Mouse (Mus musculus) megakaryocyte-erythroid progenitor cell, adult 5-6 weeks (primary cell): Measurements from ENCODE around the gene Snrnp35. TPM values are rescaled to one million over a fixed set of nuclear protein-coding genes. Genes with fewer than 3 reads are reported as not detected.

Experiments
- ATAC-seq: replicated peaks from 2 replicates; pipeline ENCODE4 v1.8.0; 2016; ENCODE audit warnings: mild to moderate bottlenecking, inconsistent platforms; ENCODE audit not compliant: severe bottlenecking, poor library complexity, low FRiP score, low TSS enrichment
- total RNA-seq, 2 experiments: library from RNA; stranded (forward) in 1 of 2; stranded (reverse) in 1 of 2; fragments of 200-1000, 215-1000 nt in 1 of 2; fragments of >200 nt in 1 of 2; fragmentation: Nextera tagmentation in 1 of 2; gene quantifications; 2 replicates each; pipeline ENCODE4 v1.2.3; 2014 to 2017

Snrnp35 gene
- total RNA-seq (2014; fragmentation: Nextera tagmentation): 6.1 and 9.4 TPM in 2 replicates
- 3.2 and 11.1 TPM in 2 replicates for total RNA-seq (2017)

- peak; percentile 74 for ATAC-seq
These were observed at the start of gene Snrnp35 for GRCm38 (mm10) chr5:124482966-124483654. Gene Snrnp35 (plus strand): TSS chr5:124483134.

DNA sequence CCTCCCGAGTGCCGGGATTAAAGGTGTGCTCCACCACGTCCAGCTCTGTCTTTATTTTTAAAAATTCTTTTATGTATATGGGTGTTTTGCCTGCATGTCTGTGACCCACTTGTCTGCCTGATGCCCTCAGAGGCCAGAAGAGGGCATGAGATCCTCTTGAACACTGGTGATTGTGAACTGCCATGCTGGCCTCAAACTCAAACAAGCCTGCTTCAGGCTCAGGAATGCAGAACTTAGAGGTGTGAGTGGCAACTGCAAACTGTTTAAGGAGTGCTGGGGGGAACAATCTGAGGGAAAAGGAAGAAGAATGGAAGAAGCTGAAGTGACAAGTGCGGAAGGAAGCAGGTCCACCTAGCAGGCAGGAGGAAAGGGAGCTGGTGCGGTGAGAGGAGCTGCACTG, 44.7 kb upstream of the Snrnp35 start:
- ATAC-seq: peak; percentile 43; the same call in 1 of the 2 replicates

DNA sequence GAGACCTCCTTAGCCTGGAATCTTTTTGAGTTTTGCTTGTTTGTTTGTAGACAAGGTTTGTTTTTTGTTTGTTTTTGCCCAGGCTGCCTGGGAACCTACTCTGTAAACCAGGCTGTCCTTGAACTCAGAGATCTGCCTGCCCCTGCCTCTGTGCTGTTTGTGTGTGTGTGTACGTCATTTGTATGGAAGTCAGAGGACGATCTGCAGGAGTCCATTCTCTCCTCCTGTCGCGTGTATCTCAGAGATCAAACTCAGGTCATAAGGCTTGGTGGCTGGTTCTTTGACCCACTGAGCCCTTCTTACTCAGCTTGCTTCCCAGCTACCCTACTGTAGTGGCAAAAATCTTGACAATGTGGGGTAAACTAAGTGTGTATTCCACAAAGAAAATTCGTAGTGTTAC, 44.2 kb upstream of the Snrnp35 start:
- no peak for ATAC-seq

DNA sequence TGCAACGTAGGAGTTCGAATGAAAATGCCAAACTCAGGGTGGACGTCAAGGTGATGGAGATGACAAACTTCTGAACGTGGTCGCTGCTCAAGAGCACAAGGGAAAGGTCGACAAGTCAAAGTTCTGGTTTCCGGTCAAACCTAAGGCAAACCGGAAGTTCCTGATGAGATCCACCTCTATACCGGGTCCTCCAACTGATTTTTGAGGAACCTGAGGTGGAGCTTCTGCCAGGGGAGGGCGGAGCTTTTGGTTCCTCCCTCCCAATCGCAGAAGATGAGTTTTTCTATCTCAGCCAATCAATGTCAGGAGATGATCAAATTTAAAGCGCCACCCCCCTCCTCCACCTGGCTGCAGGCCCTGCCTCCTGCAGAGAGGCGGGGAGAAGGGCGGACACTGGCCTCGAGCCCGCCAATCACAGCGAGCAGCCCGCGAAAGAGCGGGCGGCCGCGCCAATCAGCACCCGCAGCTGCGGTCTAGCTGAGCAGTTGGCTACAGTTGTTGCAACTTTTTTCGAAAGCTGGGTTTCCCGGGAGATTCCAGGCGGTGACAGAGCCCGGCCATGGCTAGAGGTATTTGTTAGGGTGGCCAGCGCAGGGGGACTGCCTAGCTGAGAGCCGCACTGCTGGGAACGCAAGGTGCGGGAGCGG, 43.4 kb upstream of the Snrnp35 start, which contains the start of gene Kmt5a:
TSS of gene Kmt5a (plus strand) at position 484 of the 647 bp plus-strand sequence.
- peak; percentile 93 for ATAC-seq

- peak; percentile 48 for ATAC-seq
These were observed 42.7 kb upstream of the Snrnp35 start for GRCm38 (mm10) chr5:124440094-124440701.

DNA sequence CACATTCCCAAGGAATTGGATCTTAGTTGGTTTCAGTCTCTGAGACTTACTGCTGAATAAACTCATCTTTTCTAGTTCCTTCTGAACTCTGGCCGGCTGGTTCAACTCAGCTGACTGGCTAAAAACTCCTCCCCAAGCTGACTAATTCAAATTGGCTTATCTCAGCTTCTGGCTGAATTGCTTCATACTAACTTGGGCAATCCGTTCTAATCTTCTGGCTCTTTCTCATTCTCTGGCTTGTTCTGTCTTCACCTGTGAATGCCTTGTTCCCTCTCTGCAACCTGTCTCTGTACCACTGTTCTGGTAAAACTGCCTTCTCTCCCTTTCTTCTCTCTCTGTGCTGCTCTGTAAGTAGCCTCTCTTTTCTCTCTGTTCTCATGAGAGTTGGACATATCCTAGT, 40.3 kb upstream of the Snrnp35 start:
- no peak for ATAC-seq

DNA sequence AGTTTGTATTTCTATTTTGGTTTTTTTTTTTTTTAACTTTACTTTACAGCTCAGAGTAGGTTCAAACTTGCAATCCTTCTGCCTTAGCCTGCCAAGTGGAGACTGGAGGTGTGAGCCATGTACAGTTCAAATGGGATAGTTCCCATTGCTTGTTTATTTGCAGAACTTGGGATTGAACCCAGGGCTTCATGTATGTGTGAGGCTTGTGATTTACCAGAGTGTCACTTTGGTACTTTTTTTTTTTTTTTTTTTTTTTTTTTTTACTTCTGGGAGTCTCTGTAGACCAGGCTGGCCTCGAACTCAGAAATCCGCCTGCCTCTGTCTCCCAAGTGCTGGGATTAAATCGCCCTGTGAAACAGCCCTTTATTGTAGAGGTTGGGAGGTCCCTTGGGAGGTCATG, 38.7 kb upstream of the Snrnp35 start:
- no peak for ATAC-seq

DNA sequence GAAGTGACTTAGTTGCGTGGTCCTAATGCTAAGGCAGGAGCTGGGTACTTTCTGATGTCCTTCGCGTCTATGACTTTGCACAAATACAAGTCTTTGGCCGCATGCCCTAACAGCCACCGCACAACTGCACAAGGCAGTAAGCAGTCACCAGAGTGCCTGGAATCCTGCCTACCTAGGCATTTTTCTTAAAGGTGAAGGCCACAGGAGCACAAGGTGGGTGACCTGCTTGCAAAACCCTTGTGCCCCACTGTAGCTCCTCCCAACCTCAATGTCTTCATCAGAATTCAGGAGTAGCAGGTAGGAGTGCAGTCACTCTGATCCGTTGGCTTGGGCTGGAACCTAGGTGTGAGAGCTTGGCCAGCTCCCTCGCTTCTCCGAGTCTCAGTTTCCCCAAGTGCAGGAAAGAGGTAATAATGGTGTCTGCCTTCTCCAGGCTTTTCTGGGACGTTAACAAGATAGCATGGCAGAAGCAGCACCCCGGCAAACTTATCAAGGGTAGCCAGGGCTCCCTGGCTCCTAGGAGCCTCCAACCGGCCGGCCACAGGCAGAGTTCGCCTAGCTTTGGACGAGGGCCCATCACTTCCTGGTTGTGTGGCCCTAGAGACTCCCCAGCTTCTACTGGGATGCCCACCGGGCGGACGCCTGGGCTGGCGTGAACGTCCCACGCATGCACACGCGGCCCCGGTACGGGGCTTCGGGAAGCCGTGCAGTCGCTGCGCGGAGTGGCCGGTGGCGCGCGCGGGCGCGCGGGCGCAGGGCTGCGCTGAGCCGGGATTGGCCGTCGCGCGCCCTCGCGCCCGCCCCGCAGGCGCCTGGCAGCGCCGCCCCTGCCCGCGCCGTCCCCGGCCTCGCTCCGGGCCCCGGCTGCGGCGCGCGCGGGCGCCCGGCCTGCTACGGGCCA, 38.0 kb upstream of the Snrnp35 start:
- ATAC-seq: peak; percentile 27

- no peak for ATAC-seq
These were observed 37.2 kb upstream of the Snrnp35 start for GRCm38 (mm10) chr5:124445621-124446293.

DNA sequence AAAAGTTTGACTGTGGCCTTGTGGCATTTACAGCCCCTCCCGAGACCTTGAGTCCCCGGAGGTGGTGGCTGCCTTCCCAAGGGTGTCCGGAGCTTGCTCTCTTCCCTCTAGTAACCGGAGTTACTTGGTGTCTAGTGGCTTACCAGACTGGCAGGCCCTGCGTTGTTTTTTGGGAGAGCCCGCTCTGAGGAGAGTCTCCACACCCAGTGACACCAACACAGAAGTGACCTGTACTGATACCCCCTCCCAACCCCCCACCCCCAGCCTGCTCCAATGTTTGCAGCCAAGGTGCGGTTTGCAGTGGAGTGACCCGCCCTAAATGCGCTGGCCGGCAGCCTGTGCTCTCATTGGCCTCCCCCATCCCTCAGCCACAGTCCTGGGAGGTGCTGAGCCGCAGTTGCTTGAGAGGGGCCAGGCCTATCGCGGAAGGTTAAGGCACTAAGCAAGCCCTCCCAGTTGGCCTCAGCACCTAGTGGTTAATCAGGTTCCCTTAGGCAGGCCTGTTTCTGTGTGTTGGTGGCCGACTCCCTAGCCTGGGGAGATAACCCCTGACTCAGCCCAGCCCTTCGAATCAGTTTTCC, 36.5 kb upstream of the Snrnp35 start:
- ATAC-seq: peak; percentile 89

DNA sequence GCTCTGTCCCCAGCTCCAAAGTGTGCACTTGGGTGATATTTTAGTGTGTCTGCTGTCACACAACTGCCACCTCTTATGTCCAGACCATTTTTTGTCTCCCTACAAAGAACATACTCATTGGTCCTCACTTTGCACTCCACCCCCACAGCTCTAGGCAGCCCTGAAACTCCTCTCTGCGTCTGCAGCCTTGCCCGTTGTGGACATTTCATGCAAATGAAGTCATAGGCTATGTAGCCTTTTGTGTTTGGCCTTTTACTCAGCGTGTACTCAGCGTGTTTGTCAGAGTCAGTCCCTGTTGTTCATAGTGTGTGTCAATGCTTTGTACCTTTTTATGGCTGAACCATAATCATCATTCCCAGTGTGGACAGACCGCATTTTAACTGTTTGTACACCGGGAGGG, 33.4 kb upstream of the Snrnp35 start:
- no peak for ATAC-seq

GRCm38 (mm10) chr5:124450051-124450450, 32.9 kb upstream of the Snrnp35 start:
- no peak for ATAC-seq

- no peak for ATAC-seq
These were observed 32.1 kb upstream of the Snrnp35 start for GRCm38 (mm10) chr5:124450641-124451340.

DNA sequence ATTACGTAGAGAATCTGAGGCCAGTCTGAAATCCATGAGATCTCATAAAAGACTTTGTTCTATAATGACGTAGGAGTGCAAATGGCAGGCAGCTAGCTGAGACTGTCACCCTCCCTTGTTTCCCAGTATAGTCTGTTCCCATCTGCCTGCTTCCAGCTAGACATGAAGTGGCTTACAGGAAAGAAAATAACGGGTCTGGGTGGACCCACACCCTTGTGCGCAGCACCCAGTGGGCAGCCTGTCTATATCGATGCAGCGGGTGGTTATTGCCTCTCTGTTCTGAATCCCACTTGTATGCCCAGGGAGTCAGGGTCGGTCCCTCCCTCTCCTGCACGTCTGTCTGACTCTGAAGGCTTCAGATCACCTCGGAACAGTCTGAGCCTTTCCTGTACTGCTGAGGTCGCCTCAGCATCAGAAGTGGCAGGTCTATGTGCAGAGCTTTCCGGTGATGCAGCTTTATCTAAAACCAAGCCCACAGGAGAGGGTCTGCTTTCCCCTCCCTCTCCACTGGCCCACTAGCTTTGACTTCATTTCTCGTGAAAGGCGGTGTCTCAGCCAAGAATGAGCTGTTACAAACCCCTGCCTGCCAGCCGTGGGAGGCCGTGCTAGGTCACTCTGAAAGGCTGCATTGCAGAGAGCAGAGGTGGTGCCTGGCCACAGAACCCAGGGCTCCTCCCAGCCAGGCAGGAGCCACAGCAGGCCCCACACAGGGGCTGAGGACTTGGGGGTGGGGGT, 30.3 kb upstream of the Snrnp35 start:
- no peak for ATAC-seq

DNA sequence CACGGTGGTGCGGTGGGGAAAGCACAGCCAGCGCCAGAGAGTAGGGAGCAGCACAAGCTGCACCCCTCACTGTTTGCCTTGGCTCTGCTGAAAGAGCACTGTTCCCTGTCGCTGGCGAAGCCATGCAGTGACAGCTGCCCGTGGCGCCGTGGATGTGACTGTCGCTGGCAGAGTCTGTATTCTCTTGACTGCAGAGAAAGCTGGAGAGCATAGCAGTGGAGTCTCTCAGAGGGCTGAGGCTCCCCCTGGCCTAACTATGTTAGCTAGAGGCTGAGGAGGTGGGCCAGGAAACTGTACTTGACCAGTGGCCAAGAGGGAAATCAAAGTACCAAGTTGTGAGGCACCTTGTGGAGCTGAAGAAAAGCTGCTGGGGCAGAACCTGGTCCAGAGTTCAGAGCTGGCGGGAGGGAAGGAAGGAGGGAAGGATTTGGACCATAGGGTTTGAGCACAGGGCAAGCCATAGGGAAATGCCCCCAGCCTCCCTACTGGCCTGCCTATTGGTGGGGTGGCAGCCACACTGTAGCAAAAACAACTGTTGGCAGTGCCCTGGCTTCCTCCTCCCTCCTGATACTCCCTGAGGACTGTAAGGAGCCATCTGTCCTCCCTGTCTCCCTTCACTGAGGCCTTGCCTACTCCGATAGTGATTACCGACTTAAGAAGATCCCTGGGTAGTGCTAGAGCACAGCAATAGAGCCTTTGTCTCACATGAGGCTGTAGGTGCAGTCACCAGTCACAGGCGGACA, 29.4 kb upstream of the Snrnp35 start:
- ATAC-seq: no peak

DNA sequence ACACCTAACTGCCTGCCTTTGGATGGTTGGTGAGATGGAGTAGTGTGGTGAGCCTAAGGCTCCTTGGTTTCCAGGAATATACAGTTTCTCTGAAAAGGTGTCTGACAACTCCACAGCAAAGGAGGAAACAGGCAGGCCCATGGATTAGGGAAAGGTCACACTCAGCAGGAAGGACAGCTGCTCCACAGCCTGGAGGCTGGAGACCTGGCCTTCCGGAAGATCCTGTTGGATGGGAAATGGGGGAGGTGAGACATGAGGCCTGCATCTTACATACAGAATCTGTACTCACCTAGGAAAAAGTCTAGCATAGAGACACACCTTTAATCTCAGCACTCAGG, 28.9 kb upstream of the Snrnp35 start:
- ATAC-seq: no peak

- ATAC-seq: no peak
These were observed 26.2 kb upstream of the Snrnp35 start for GRCm38 (mm10) chr5:124456762-124457161.
